Mouse (Mus musculus) activated CD4-positive, CD25-positive, alpha-beta regulatory T cell, adult 4 months (primary cell): ENCODE measurements around the gene Trhde. TPM values are rescaled to one million over a fixed set of nuclear protein-coding genes. Genes with fewer than 3 reads are reported as not detected.
A peak's percentile ranks its signal among the peaks of the same experiment; 100 is the strongest.

Source experiments
- ATAC-seq: one replicate; pipeline ENCODE4 v1.8.0; 2017
- polyA plus RNA-seq, 2 experiments: library from polyadenylated mRNA; unstranded; fragments of 100-300 nt; shearing (Covaris generic); gene quantifications; one replicate each; pipeline ENCODE4 v1.2.1; 2017

Trhde gene
- polyA plus RNA-seq, 2 experiments from 2014 or later: not detected

DNA sequence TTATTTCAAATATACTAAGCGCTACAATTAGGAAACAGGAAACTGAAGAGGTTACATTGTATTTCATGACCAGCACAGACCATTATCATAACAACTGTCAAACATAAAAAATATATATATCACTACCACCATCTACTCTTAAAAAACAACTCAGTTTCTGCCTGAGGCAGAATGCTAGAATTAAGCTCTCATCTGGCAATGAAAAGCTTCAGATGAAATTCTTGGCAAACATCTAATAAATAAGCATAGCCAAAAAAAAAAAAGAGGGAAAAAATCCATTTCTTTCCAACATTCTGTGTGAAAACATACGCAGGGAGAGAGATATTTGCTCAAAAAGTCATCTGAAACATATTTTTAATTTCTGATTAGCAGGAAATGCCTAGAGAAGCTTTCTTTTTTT lies 67.0 kb downstream of the Trhde start:
- ATAC-seq: no peak

DNA sequence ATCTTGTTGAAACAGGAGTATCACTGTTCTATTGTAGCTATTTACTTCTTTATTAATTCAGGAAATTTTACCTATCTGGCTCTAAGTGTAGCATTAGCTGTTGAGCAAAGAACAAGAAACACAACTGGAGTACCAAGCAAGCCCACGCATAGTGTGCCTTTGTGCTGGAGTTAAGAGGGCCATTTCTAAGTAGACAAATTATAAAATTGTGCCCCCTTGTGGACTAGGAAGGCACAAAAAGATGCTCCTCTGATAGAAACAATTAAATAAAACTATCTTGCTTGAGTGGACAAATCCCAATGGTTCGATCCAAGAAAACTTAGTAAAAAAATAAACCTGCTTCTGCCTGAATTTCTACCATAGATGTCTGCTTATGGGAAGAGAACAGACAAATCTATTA lies 76.5 kb downstream of the Trhde start:
- ATAC-seq: no peak

DNA sequence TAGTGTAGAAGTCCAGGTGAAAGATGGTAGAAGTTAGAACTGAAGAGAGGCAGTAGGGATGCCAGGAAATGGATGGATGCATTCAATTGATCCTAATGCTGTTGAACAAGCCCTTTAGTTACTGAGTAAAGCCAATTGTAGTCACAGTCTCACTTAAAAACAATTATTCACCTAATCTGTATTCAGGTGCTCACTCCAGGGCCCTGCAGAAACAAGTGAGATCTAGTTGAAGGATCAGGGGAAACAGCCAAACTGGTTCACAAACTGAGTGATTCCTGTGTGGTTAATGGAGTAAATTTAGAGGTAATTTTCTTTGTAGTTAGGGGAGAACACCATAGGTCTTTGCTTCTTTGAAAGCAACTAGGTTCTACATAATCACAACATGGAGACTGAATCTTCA lies 100.3 kb downstream of the Trhde start:
- no peak for ATAC-seq

DNA sequence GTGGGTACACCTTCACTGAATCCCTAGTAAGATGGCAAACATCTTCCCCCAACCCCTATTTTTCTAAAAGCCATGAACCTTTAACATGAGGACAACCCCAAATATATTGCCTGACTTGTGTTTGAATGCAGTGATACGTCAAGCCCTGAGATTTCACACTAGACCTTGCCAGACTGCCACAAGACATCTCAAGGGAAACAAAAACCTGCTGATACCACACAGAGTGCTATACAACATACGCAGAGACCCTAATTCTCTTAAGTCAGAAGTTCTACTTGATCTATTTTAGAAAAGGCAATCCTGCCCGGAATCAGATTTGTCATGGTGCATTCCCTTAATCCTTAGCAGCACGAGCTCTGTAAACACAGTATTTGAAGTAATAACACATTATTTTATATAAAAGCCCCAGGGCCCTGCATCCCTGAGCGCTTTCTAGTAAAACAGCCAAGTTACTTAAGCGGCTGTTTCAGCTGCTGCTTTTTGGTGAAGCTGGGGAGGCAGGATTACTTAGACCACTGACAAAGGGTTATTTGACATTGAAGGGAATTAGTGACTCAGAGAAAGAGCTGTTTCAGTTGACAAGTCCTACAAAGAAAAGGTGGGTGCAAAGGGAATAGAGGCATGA lies 130.2 kb downstream of the Trhde start:
- peak; percentile 10 for ATAC-seq

DNA sequence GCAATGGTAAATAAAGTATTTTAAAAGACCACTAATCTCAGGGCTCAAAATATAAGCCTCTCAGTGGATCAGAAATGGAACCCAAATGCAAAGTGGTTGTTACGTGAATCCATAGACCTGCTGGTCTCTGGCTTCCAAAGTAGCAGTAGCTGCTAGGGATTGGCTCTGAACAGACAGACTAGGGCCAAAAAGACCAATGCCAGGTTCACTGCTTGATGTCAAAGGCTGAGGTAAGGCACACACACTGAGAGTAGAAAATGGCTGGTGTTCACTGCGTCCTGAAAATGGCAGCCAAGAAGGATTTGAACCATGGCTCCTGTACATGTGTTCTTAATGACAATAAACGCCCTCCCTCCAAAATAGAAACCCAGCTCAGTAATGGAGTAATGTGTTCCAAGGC lies 209.1 kb downstream of the Trhde start:
- no peak for ATAC-seq

DNA sequence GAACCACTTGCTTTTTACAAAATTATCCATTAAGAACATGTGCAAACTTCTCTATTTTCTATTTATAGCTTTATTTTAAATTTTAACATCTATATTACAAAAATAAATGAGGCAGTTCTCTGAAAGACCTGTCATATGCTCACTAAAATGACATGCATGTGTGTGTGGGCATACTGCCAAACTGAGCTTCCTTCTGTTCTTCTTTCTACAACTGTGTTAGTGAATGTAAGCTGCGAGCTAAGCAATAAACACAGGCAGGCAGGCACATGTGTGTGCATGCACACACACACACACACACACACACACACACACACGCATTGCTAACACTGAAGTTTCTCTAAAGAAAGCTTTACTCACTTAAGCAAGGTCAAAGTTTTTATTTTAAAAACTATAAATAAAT lies 223.2 kb downstream of the Trhde start:
- no peak for ATAC-seq

DNA sequence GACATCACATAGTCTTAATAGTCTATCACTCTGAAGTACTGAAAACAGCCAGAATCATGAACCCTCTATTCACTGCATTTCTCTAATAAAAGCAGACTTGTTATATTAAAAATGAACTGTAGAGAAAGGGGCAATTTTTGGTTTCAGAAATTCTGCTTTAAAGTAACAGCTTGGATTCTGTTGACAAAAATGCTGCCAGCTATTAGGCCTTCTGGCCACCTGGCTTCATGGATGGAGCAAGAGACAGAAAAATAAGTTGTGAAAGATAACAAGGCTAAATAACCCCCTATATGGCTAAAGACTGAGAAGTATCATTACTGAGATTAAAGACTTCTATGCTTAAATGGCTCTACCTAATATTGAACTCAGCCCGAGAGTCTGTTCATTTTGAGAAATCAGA lies 234.2 kb downstream of the Trhde start:
- ATAC-seq: no peak

DNA sequence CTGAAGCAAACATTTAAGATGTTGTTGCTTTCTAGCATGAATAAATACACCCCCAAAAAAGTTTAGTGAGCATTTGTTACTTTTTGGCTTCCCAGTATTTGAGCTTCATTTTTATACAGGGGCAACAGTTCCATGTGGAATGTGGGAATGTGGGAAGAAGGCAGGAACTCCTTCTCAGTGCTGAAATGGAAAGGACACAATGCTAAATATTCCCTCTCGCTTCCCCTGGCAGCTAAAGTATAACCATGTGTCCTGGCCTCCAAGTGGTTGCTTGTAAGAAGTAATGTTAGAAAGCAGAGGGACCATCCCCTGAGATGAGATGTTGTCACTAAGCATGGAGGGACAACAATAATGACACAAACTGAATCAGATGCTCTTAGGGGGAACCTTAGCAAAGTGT lies 292.9 kb downstream of the Trhde start:
- ATAC-seq: no peak

DNA sequence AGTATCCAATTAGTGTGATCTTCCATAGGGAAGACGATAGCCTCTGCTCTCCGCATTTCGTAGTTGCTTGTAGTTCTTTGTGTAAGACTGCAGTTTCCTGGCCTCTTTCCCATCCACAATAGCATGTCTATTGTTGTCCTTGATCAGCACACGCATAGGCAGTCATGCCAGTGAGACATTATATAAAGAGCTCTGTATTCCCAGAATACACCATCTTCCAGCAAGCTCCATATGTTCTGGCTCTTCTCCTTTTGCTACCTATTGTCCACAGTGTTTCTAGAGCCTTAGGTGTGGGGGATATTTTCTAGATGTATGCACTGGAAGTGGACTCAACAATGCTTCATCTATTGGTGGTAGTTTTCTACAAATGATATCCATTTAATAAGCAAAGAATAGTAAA lies 313.3 kb downstream of the Trhde start:
- ATAC-seq: no peak

DNA sequence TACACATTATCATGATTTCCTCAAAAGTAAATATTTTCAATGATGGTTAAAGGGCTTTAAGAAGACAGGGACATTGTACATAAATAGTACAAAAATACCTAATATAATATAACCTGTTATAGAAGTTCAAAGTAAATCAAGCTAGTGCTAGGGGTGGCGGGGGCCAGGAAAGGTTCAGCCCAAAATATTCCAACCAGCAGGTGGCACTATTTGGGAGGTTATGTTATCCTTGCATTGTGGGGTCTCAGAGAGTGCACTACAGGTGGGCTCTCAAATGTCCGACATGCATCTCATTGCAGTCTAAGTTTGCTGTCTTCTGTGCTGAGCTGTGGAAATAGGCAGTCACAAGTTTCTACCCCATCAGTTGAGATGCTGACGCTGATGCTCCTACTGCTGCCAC lies 346.5 kb downstream of the Trhde start:
- no peak for ATAC-seq

DNA sequence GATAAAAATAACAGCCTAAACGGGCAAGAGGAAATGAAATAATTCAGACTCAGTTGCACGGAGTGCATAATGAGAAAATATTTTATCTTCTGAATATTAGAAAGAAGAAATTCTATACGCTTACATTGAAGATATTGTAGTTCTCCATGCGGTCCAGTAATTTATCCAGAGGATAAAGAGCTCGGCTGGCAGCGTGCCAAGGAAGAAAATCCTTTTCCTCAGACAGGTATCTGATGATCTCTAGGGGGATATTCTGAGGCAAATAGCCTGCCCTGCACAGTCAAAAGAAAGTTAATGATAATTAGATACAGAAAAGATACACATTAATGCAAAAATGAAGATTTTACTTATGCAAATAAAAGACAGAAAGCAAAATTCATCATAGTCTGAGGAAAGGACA lies 354.0 kb downstream of the Trhde start:
- ATAC-seq: no peak

DNA sequence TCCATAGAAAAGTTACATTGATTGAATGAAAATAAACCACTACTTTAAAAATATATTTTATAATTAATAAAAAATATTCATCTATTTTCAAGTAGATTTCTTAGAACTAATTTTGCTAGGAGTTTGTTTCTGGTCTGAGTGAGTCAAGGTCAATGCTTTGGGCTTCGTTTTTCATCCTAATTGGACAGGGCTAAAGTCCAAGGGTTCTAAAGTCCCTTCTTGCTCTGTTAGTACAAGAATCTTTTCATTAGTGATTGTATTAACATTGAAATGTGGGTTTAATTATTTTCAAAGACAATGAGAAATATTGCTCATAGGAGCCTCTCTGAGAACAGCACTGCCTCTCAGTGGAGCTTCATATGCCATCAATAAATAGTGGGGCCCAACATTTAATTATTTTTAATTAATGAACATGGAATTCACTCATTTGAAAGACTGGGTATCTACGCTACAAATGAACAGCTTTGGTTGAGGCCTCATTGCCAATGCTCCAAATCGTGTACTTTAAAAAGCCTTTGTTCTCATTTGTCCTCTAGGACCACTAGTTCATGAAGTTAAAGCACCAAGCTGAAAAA lies 383.1 kb downstream of the Trhde start:
- no peak for ATAC-seq

DNA sequence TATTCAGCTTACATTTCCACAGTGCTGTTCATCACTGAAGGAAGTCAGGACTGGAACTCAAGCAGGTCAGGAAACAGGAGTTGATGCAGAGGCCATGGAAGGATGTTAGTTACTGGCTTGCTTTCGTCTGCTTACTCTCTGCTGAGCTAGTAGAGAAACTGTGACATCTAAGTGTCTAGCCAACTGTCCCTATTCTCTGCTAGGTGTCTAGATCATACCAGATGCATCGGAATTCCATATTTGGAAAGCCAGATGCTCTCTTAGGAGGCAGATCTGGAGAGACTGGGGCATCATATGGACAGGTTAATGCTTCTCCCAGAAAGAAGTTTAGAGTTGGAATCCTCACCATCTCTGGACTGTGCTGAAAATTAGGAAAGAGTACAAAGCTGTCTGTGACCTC lies 386.4 kb downstream of the Trhde start:
- no peak for ATAC-seq

DNA sequence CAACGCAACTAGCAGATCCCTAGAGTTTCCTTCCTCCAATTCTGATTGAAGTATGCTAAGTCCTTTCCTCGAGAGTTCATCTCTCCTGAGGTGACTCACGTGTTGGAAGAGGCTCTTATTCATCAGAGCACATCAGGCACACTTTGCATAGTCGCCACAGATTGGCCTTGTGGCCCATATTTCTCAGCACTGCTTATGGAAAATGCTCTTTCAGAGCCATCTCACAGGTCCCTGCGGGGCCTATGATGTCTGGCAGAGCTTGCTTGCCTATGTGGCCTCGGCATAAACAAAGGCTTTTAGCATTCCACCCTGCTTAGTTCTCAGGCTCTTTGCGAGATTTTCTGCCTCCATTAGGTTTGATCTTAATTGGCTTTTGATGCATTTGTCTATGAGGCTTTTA lies 396.8 kb downstream of the Trhde start:
- ATAC-seq: no peak

DNA sequence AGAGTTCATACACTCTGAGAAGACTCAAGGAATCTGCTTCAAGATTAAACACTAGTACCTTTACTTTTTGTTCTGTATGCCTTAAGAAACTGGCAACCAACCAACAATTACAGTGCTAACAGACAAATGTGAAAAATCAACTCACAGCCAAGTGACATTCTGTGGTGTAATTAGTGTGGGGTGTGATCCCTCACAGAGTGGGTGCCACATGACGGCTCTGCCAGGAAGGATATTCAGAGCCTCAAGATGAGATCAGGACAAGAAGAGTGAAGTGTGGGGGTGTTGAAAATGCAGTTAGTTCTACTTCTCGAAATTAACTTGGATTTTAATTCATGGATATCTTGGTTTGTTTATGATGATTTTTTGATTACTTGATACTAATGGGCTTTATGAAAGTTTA lies 398.3 kb downstream of the Trhde start:
- ATAC-seq: no peak

DNA sequence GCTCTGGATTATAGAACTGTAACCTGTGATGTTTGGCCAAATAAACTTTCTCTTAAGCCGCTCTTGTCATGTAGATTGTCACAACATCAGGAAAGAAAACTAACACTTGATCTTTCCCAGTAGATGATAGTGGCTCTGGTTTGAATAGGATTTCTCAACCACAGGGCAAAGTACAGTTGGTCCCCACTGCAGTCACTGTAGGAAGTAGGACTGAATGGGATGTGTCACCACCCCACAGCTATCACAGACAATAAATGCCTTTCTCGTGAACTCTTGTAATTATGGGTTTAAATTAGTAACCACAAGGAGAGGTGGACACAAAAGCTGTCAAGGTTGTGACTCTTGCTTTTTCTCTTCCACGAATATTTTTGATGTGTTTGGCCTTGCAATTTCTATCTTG lies 431.3 kb downstream of the Trhde start:
- no peak for ATAC-seq

DNA sequence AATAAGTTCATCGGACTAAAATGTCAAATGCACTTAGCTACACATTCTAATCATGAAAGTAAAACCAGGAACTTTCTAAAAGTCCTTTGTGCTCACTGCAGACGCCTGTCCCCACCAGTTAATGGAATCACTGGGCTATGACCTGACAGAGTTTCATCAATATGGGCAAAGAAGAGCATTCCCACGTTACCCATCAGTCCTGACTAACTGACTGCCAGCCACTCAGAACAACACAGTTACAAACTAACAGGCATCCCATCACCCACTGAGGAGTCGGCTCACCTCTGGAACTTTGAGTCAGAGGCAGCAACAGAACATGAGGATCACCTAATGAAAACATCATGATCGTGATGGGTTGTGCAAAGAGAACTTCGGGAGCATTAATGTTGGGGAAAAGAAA lies 438.7 kb downstream of the Trhde start:
- no peak for ATAC-seq

DNA sequence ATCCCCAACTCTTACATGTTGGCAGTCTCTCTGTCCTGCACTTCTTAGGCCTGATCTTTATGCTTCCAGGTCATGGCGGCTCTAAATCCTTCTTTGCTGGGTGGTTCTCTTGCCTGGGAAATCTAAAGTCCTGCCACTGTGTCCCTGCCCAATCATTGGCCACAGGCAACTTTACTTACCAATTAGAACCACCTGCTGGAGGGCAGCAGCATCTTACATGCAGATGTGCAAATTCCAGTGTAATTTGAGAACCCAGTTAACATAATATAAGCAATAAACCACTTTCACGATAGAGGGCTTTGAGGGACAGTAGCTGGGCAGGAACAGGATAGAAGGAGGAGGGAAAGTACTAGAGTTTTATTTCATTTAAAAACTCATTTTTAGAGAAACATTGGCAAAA lies 439.5 kb downstream of the Trhde start:
- no peak for ATAC-seq
